Mouse (Mus musculus) heart, postnatal 4 days (tissue): Measurements from ENCODE around the gene Pi4ka. TPM values are rescaled to one million over a fixed set of nuclear protein-coding genes. Genes with fewer than 3 reads are reported as not detected.
A peak's percentile ranks its signal among the peaks of the same experiment; 100 is the strongest.

Experiments
- DNase-seq: peaks from one replicate; pipeline ENCODE4 v3.0.0; 2021
- total RNA-seq, 2 experiments: library from RNA; stranded (reverse); gene quantifications; 2 replicates each; pipeline ENCODE4 v1.2.3; 2021

Pi4ka gene
- total RNA-seq, 2 experiments from 2014 or later, result 55.8 to 56.5 TPM

- DNase-seq, result peak; percentile 62
Measured at GRCm38 (mm10) chr16:17271124-17271523, 135.0 kb downstream of the Pi4ka start.

GRCm38 (mm10) chr16:17269872-17270271 lies 136.2 kb downstream of the Pi4ka start:
- DNase-seq, result no peak

GRCm38 (mm10) chr16:17267937-17268336 lies 138.2 kb downstream of the Pi4ka start:
- no peak for DNase-seq

- no peak for DNase-seq
Measured at GRCm38 (mm10) chr16:17266113-17266512, 140.0 kb downstream of the Pi4ka start.

GRCm38 (mm10) chr16:17261341-17261740 lies 144.8 kb downstream of the Pi4ka start:
- no peak for DNase-seq

GRCm38 (mm10) chr16:17258917-17259316 lies 147.2 kb downstream of the Pi4ka start:
- no peak for DNase-seq

GRCm38 (mm10) chr16:17257359-17257821 lies 148.7 kb downstream of the Pi4ka start:
- peak; percentile 65 for DNase-seq

GRCm38 (mm10) chr16:17255270-17255669 lies 150.8 kb downstream of the Pi4ka start:
- DNase-seq, result no peak

GRCm38 (mm10) chr16:17254005-17254597 lies 152.0 kb downstream of the Pi4ka start:
- no peak for DNase-seq

- no peak for DNase-seq
Measured at GRCm38 (mm10) chr16:17252841-17253240, 153.3 kb downstream of the Pi4ka start.

- DNase-seq, result no peak
Measured at GRCm38 (mm10) chr16:17252086-17252726, 153.9 kb downstream of the Pi4ka start.

GRCm38 (mm10) chr16:17251539-17251938 lies 154.6 kb downstream of the Pi4ka start:
- peak; percentile 90 for DNase-seq

GRCm38 (mm10) chr16:17249135-17249534 lies 157.0 kb downstream of the Pi4ka start:
- DNase-seq, result no peak

- DNase-seq, result peak; percentile 80
Measured at GRCm38 (mm10) chr16:17247727-17248126, 158.4 kb downstream of the Pi4ka start.

- DNase-seq, result no peak
Measured at GRCm38 (mm10) chr16:17244996-17245395, 161.1 kb downstream of the Pi4ka start.

GRCm38 (mm10) chr16:17243731-17244130 lies 162.4 kb downstream of the Pi4ka start:
- DNase-seq, result no peak

- DNase-seq, result no peak
Measured at GRCm38 (mm10) chr16:17239409-17239808, 166.7 kb downstream of the Pi4ka start.

- DNase-seq, result no peak
Measured at GRCm38 (mm10) chr16:17237634-17238033, 168.5 kb downstream of the Pi4ka start.

GRCm38 (mm10) chr16:17234916-17235665 lies 171.0 kb downstream of the Pi4ka start:
- DNase-seq, result peak; percentile 62

- DNase-seq, result peak; percentile 42
Measured at GRCm38 (mm10) chr16:17234499-17234895, 171.6 kb downstream of the Pi4ka start.

- peak; percentile 43 for DNase-seq
Measured at GRCm38 (mm10) chr16:17233702-17234498, 172.2 kb downstream of the Pi4ka start.
